Mouse (Mus musculus) embryonic facial prominence, embryonic 15.5 days (tissue): Measurements from ENCODE around the gene Mmp24. TPM values are rescaled to one million over a fixed set of nuclear protein-coding genes. Genes with fewer than 3 reads are reported as not detected.
A peak's percentile ranks its signal among the peaks of the same experiment; 100 is the strongest.

ENCODE experiments used
- ATAC-seq: fragments of 200-750 bp; cut with Nextera tagmentation; 2 replicates; pipeline ENCODE4 v1.8.0; 2017; ENCODE audit warnings: low read depth, moderate TSS enrichment; ENCODE audit not compliant: insufficient number of reproducible peaks, low FRiP score, low TSS enrichment
- H3K27ac ChIP-seq: fragments of 300-500 bp; sonication (generic); replicated peaks from 2 replicates; pipeline ENCODE4 v1.5.1; 2015; ENCODE audit warnings: mild to moderate bottlenecking, inconsistent platforms
- H3K27me3 ChIP-seq: fragments of 300-500 bp; sonication (generic); 2 replicates; pipeline ENCODE4 v1.6.1; 2015; ENCODE audit warnings: inconsistent platforms
- H3K36me3 ChIP-seq: fragments of 300-500 bp; sonication (generic); 2 replicates; pipeline ENCODE4 v1.6.1; 2015; ENCODE audit warnings: mild to moderate bottlenecking, inconsistent platforms
- H3K4me1 ChIP-seq: fragments of 300-500 bp; sonication (generic); 2 replicates; pipeline ENCODE4 v1.6.1; 2015; ENCODE audit warnings: inconsistent platforms
- H3K4me2 ChIP-seq: fragments of 300-500 bp; sonication (generic); replicated peaks from 2 replicates; pipeline ENCODE4 v1.6.1; 2015; ENCODE audit warnings: mild to moderate bottlenecking, inconsistent platforms
- H3K4me3 ChIP-seq: fragments of 300-500 bp; sonication (generic); replicated peaks from 2 replicates; pipeline ENCODE4 v1.5.1; 2015; ENCODE audit warnings: mild to moderate bottlenecking, inconsistent platforms
- H3K9ac ChIP-seq: fragments of 300-500 bp; sonication (generic); 2 replicates; pipeline ENCODE4 v1.6.1; 2015; ENCODE audit warnings: inconsistent platforms
- H3K9me3 ChIP-seq: fragments of 300-500 bp; sonication (generic); replicated peaks from 2 replicates; pipeline ENCODE4 v1.6.1; 2016; ENCODE audit warnings: inconsistent platforms
- WGBS: fragments of 180-500 bp; shearing (Covaris S2); methylation state at CpG from one replicate; pipeline ENCODE4 v1.1.7; 2015; 5-methylcytosine and 5-hydroxymethylcytosine counted together
- polyA plus RNA-seq: library from polyadenylated mRNA; unstranded; fragments of >200 nt; fragmentation: Nextera tagmentation; extraction: Ambion mirVana; gene quantifications from 2 replicates; pipeline ENCODE4 v1.2.1, GENCODE M21; 2015

Mmp24 gene
- polyA plus RNA-seq, 1 experiment from 2014 or later, result 0.11 TPM

GRCm38 (mm10) chr2:155743351-155743750 is 31.8 kb upstream of the Mmp24 start:
- no peak overlapping the region for H3K27ac ChIP-seq
- no peaks in the 10 kb centered on the region for H3K36me3 ChIP-seq
- H3K4me2 ChIP-seq, result no peak overlapping the region
- no peaks in the 10 kb centered on the region for H3K27me3 ChIP-seq
- no peaks in the 10 kb centered on the region for H3K4me1 ChIP-seq
- no peak for ATAC-seq
- no peak overlapping the region for H3K9ac ChIP-seq
- H3K9me3 ChIP-seq, result no peaks in the 10 kb centered on the region
- WGBS, result 80% methylated on average over 9 of the region's 9 CpGs
- no peak overlapping the region for H3K4me3 ChIP-seq

- WGBS, result 53% methylated on average over 3 of the region's 3 CpGs
- no peaks in the 10 kb centered on the region for H3K36me3 ChIP-seq
These were observed 29.7 kb upstream of the Mmp24 start for GRCm38 (mm10) chr2:155745487-155745886.

GRCm38 (mm10) chr2:155749394-155749793 is 25.7 kb upstream of the Mmp24 start:
- no peak overlapping the region for H3K9ac ChIP-seq
- 83% methylated on average over 4 of the region's 4 CpGs for WGBS
- no peak for ATAC-seq
- H3K9me3 ChIP-seq, result no peaks in the 10 kb centered on the region
- H3K36me3 ChIP-seq, result no peaks in the 10 kb centered on the region
- no peaks in the 10 kb centered on the region for H3K27me3 ChIP-seq
- H3K4me3 ChIP-seq, result no peak overlapping the region
- no peak overlapping the region for H3K27ac ChIP-seq
- no peak overlapping the region for H3K4me2 ChIP-seq
- H3K4me1 ChIP-seq, result peaks cover 12% of the 10 kb centered on the region

More at GRCm38 (mm10) chr2:155745487-155745886, 29.7 kb upstream of the Mmp24 start:
- ATAC-seq, result no peak
- no peak overlapping the region for H3K4me3 ChIP-seq
- no peak overlapping the region for H3K4me2 ChIP-seq
- no peaks in the 10 kb centered on the region for H3K4me1 ChIP-seq
- no peaks in the 10 kb centered on the region for H3K27me3 ChIP-seq
- H3K9me3 ChIP-seq, result no peaks in the 10 kb centered on the region
- H3K9ac ChIP-seq, result no peak overlapping the region
- no peak overlapping the region for H3K27ac ChIP-seq

- WGBS, result 2% methylated on average over 25 of the region's 25 CpGs
- ATAC-seq, result no peak; the same call in 1 of the 2 replicates
- H3K4me3 ChIP-seq, result peak within 1 kb of the TSS; percentile 43
These were observed 23.9 kb upstream of the Mmp24 start, which contains the start of gene Procr for GRCm38 (mm10) chr2:155751014-155751786. Gene Procr, plus strand, starts transcription at chr2:155751117.

GRCm38 (mm10) chr2:155755746-155756145 is 19.4 kb upstream of the Mmp24 start:
- Histone ChIP-seq H3K27ac (no peak overlapping the region), H3K4me3 (no peak overlapping the region), H3K4me2 (no peak overlapping the region), H3K9me3 (no peaks in the 10 kb centered on the region), H3K9ac (no peak overlapping the region), H3K4me1 (peaks cover 11% of the 10 kb centered on the region), H3K27me3 (no peaks in the 10 kb centered on the region), H3K36me3 (no peaks in the 10 kb centered on the region)
- ATAC-seq, result no peak
- 3% methylated on average over 1 of the region's 1 CpGs for WGBS

More at GRCm38 (mm10) chr2:155751014-155751786, 23.9 kb upstream of the Mmp24 start, which contains the start of gene Procr:
- Histone ChIP-seq H3K27me3 (no peaks in the 10 kb centered on the region), H3K4me1 (peaks cover 12% of the 10 kb centered on the region), H3K36me3 (no peaks in the 10 kb centered on the region), H3K9ac (peak within 1 kb of the TSS; percentile 9; the same call in 1 of the 2 replicates), H3K4me2 (peak within 1 kb of the TSS; percentile 71), H3K27ac (no peak within 1 kb of the TSS), H3K9me3 (no peaks in the 10 kb centered on the region)

- no peak overlapping the region for H3K27ac ChIP-seq
- 47% methylated on average over 14 of the region's 14 CpGs for WGBS
- no peak overlapping the region for H3K4me3 ChIP-seq
- no peaks in the 10 kb centered on the region for H3K4me1 ChIP-seq
- no peaks in the 10 kb centered on the region for H3K27me3 ChIP-seq
- H3K36me3 ChIP-seq, result no peaks in the 10 kb centered on the region
- no peaks in the 10 kb centered on the region for H3K9me3 ChIP-seq
- H3K4me2 ChIP-seq, result no peak overlapping the region
- no peak for ATAC-seq
- no peak overlapping the region for H3K9ac ChIP-seq
These were observed 18.1 kb upstream of the Mmp24 start for GRCm38 (mm10) chr2:155756855-155757566.

- no peak overlapping the region for H3K4me3 ChIP-seq
- H3K27me3 ChIP-seq, result 0 out of 2 replicates have a peak, but pooled peaks cover 3% of the 10 kb centered on the region
- H3K9me3 ChIP-seq, result no peaks in the 10 kb centered on the region
- WGBS, result 53% methylated on average over 13 of the region's 13 CpGs
- H3K4me1 ChIP-seq, result no peaks in the 10 kb centered on the region
- ATAC-seq, result no peak
- H3K27ac ChIP-seq, result no peak overlapping the region
- H3K4me2 ChIP-seq, result no peak overlapping the region
- H3K9ac ChIP-seq, result no peak overlapping the region
- no peaks in the 10 kb centered on the region for H3K36me3 ChIP-seq
These were observed 10.3 kb upstream of the Mmp24 start for GRCm38 (mm10) chr2:155764679-155765418.

- H3K36me3 ChIP-seq, result no peaks in the 10 kb centered on the region
- no peak overlapping the region for H3K27ac ChIP-seq
- WGBS, result 66% methylated on average over 4 of the region's 4 CpGs
- no peak overlapping the region for H3K9ac ChIP-seq
- no peak overlapping the region for H3K4me2 ChIP-seq
- H3K27me3 ChIP-seq, result peaks cover 57% of the 10 kb centered on the region
- H3K9me3 ChIP-seq, result no peaks in the 10 kb centered on the region
- no peak overlapping the region for H3K4me3 ChIP-seq
- peaks cover 10% of the 10 kb centered on the region; the same call in 1 of the 2 replicates for H3K4me1 ChIP-seq
- ATAC-seq, result no peak
These were observed 1.5 kb upstream of the Mmp24 start for GRCm38 (mm10) chr2:155773664-155774063.

- no peak overlapping the region for H3K27ac ChIP-seq
- H3K9ac ChIP-seq, result no peak overlapping the region
- no peak for ATAC-seq
- WGBS, result 55% methylated on average over 11 of the region's 11 CpGs
- H3K27me3 ChIP-seq, result peaks cover 57% of the 10 kb centered on the region
- peaks cover 10% of the 10 kb centered on the region; the same call in 1 of the 2 replicates for H3K4me1 ChIP-seq
- no peaks in the 10 kb centered on the region for H3K36me3 ChIP-seq
- no peaks in the 10 kb centered on the region for H3K9me3 ChIP-seq
- peak overlapping the region; percentile 53 for H3K4me3 ChIP-seq
- H3K4me2 ChIP-seq, result no peak overlapping the region
These were observed 748 bp upstream of the Mmp24 start for GRCm38 (mm10) chr2:155774261-155774926.

- Histone ChIP-seq H3K4me3 (peak overlapping the region; percentile 53), H3K36me3 (no peaks in the 10 kb centered on the region), H3K4me1 (peaks cover 10% of the 10 kb centered on the region; the same call in 1 of the 2 replicates), H3K9ac (no peak overlapping the region), H3K4me2 (peak overlapping the region; percentile 97), H3K27me3 (peaks cover 57% of the 10 kb centered on the region), H3K9me3 (no peaks in the 10 kb centered on the region), H3K27ac (no peak overlapping the region)
- ATAC-seq, result peak; percentile 67
- 1% methylated on average over 44 of the region's 44 CpGs for WGBS
These were observed 632 bp downstream of the Mmp24 start for GRCm38 (mm10) chr2:155775685-155776263.
